Mouse (Mus musculus) MEL (cell line): ENCODE data around the gene Piezo1. TPM values are rescaled to one million over a fixed set of nuclear protein-coding genes. Genes with fewer than 3 reads are reported as not detected.

Source experiments
- DNase-seq: peaks from one replicate; pipeline ENCODE4 v3.0.0; 2011; ENCODE audit warnings: low read depth, low spot score
- H3K27ac ChIP-seq: 2 replicates; pipeline ENCODE4 v1.5.1; 2012; ENCODE audit warnings: low read depth, mild to moderate bottlenecking, control low read depth, low read length, moderate library complexity; ENCODE audit not compliant: control insufficient read depth
- H3K27me3 ChIP-seq, 2 experiments: fragments of 150-350 bp in 1 of 2; sonication (generic) in 1 of 2; 2 replicates each; pipeline ENCODE4 v1.6.1; 2012; ENCODE audit warnings: low read length in 2 of 2, mild to moderate bottlenecking in 2 of 2, improper control_type of control experiment in 1 of 2, moderate library complexity in 1 of 2; ENCODE audit not compliant: insufficient read depth in 2 of 2, control insufficient read depth in 1 of 2
- H3K36me3 ChIP-seq, 2 experiments: 2 replicates each; pipeline ENCODE4 v1.6.1; 2012 to 2014; ENCODE audit warnings: low read length in 2 of 2, improper control_type of control experiment in 1 of 2, inconsistent platforms in 1 of 2, mild to moderate bottlenecking in 1 of 2; ENCODE audit not compliant: insufficient read depth in 2 of 2, control insufficient read depth in 1 of 2
- H3K4me1 ChIP-seq, 2 experiments: fragments of 150-350 bp in 1 of 2; sonication (generic) in 1 of 2; 2 replicates each; pipeline ENCODE4 v1.6.1; 2012; ENCODE audit warnings: low read length in 2 of 2, improper control_type of control experiment in 1 of 2, mild to moderate bottlenecking in 1 of 2; ENCODE audit not compliant: insufficient read depth in 2 of 2, control insufficient read depth in 1 of 2
- H3K4me3 ChIP-seq, 2 experiments: fragments of 150-350 bp in 1 of 2; sonication (generic) in 1 of 2; 2 replicates each; pipeline ENCODE4 v1.5.1; 2012; ENCODE audit warnings: low read depth in 2 of 2, low read length in 2 of 2, mild to moderate bottlenecking in 2 of 2, moderate library complexity in 2 of 2, control low read depth in 1 of 2, improper control_type of control experiment in 1 of 2; ENCODE audit not compliant: control insufficient read depth in 1 of 2, insufficient read depth in 1 of 2
- H3K79me2 ChIP-seq: 2 replicates; pipeline ENCODE4 v1.6.1; 2012; ENCODE audit warnings: mild to moderate bottlenecking, low read length, moderate library complexity; ENCODE audit not compliant: control insufficient read depth, poor library complexity, insufficient read depth
- H3K9ac ChIP-seq: 2 replicates; pipeline ENCODE4 v1.6.1; 2012; ENCODE audit warnings: low read depth, mild to moderate bottlenecking, control low read depth, low read length, moderate library complexity; ENCODE audit not compliant: control insufficient read depth, poor library complexity, severe bottlenecking
- H3K9me3 ChIP-seq: fragments of 150-350 bp; sonication (generic); replicated peaks from 2 replicates; pipeline ENCODE4 v1.6.1; 2012; ENCODE audit warnings: mild to moderate bottlenecking, low read length, improper control_type of control experiment, moderate library complexity; ENCODE audit not compliant: insufficient read depth
- BHLHE40 ChIP-seq: IDR thresholded peaks from 2 replicates; pipeline ENCODE4 v1.6.1; 2012; ENCODE audit warnings: low read depth, mild to moderate bottlenecking, inconsistent platforms, low read length, improper control_type of control experiment, borderline replicate concordance
- CHD1 ChIP-seq: IDR thresholded peaks from 2 replicates; pipeline ENCODE4 v1.6.1; 2012; ENCODE audit warnings: low read depth, mild to moderate bottlenecking, inconsistent platforms, low read length, improper control_type of control experiment
- CHD2 ChIP-seq: IDR thresholded peaks from 2 replicates; pipeline ENCODE4 v1.6.1; 2011; ENCODE audit warnings: low read length, improper control_type of control experiment
- ELF1 ChIP-seq: IDR thresholded peaks from 2 replicates; pipeline ENCODE4 v1.6.1; 2014; ENCODE audit warnings: low read depth, mild to moderate bottlenecking, inconsistent platforms, low read length, improper control_type of control experiment, moderate library complexity
- GATA1 ChIP-seq: IDR thresholded peaks from 2 replicates; pipeline ENCODE4 v1.6.1; 2011; ENCODE audit warnings: low read depth, low read length, improper control_type of control experiment
- JUND ChIP-seq: IDR thresholded peaks from 2 replicates; pipeline ENCODE4 v1.6.1; 2011; ENCODE audit warnings: low read depth, mild to moderate bottlenecking, improper control_type of control experiment, low read length
- MAZ ChIP-seq: IDR thresholded peaks from 2 replicates; pipeline ENCODE4 v1.6.1; 2012; ENCODE audit warnings: low read depth, mild to moderate bottlenecking, inconsistent platforms, low read length, improper control_type of control experiment
- NELFE ChIP-seq: IDR thresholded peaks from 2 replicates; pipeline ENCODE4 v1.6.1; 2011; ENCODE audit warnings: low read depth, low read length, improper control_type of control experiment
- RCOR1 ChIP-seq: IDR thresholded peaks from 2 replicates; pipeline ENCODE4 v1.6.1; 2012; ENCODE audit warnings: low read depth, mild to moderate bottlenecking, inconsistent platforms, low read length, improper control_type of control experiment
- TAL1 ChIP-seq: IDR thresholded peaks from 2 replicates; pipeline ENCODE4 v1.6.1; 2012; ENCODE audit warnings: mild to moderate bottlenecking, inconsistent platforms, low read length, moderate library complexity, mixed read lengths
- TBP ChIP-seq: IDR thresholded peaks from 2 replicates; pipeline ENCODE4 v1.8.0; 2011; ENCODE audit warnings: low read depth, low read length, improper control_type of control experiment
- TCF12 ChIP-seq: IDR thresholded peaks from 2 replicates; pipeline ENCODE4 v1.6.1; 2014; ENCODE audit warnings: low read depth, mild to moderate bottlenecking, inconsistent platforms, low read length, improper control_type of control experiment, moderate library complexity
- UBTF ChIP-seq: IDR thresholded peaks from 2 replicates; pipeline ENCODE4 v1.6.1; 2012; ENCODE audit warnings: low read depth, mild to moderate bottlenecking, inconsistent platforms, low read length, improper control_type of control experiment, moderate library complexity, borderline replicate concordance; ENCODE audit not compliant: insufficient read depth
- ZKSCAN1 ChIP-seq: IDR thresholded peaks from 2 replicates; pipeline ENCODE4 v1.6.1; 2012; ENCODE audit warnings: low read depth, mild to moderate bottlenecking, inconsistent platforms, low read length, improper control_type of control experiment, moderate library complexity
- ZNF384 ChIP-seq: IDR thresholded peaks from 2 replicates; pipeline ENCODE4 v1.6.1; 2012; ENCODE audit warnings: low read depth, mild to moderate bottlenecking, inconsistent platforms, low read length, improper control_type of control experiment
- polyA plus RNA-seq, 2 experiments: library from polyadenylated mRNA; stranded (reverse) in 1 of 2; unstranded in 1 of 2; fragments of >175 nt in 1 of 2; fragments of >200 nt in 1 of 2; gene quantifications; 2 replicates each; pipeline versions ENCODE4 v1.2.1 to v1.2.4; 2012; ENCODE audit warnings: low replicate concordance in 2 of 2, low read depth in 1 of 2; ENCODE audit not compliant: insufficient read length in 2 of 2, insufficient read depth in 1 of 2, missing spikeins in 1 of 2
- total RNA-seq: library from RNA; depleted of rRNA; stranded (reverse); fragments of 300-350 nt; gene quantifications from 2 replicates; pipeline ENCODE4 v1.2.3, GENCODE M21; 2012

The Piezo1 gene
- total and polyA plus RNA-seq, 3 experiments, result 35.1 to 223 (median 144) TPM

GRCm38 (mm10) chr8:122525004-122525403 lies 26.1 kb downstream of the Piezo1 start:
- H3K79me2 ChIP-seq, result peaks cover 30% of the 10 kb centered on the region; the same call in 1 of the 2 replicates
- no peak overlapping the region for H3K27ac ChIP-seq
- H3K9me3 ChIP-seq, result no peaks in the 10 kb centered on the region
- peaks cover 0 to 6% of the 10 kb centered on the region in 2 experiments; a peak in 2 of 4 replicates for H3K36me3 ChIP-seq
- no peaks in the 10 kb centered on the region for H3K27me3 ChIP-seq
- 0 out of 4 replicates have a peak, but pooled peaks cover 0 to 3% of the 10 kb centered on the region in 2 experiments for H3K4me1 ChIP-seq
- TF ChIP-seq ZNF384 (no peak), MAZ (no peak)
- no peak overlapping the region for H3K9ac ChIP-seq
- DNase-seq, result no peak
- H3K4me3 ChIP-seq, result no peak overlapping the region

- H3K27ac ChIP-seq, result no peak overlapping the region
- H3K4me3 ChIP-seq, result no peak overlapping the region
- H3K9me3 ChIP-seq, result no peaks in the 10 kb centered on the region
- no peak for TF ChIP-seq UBTF
- TF ChIP-seq NELFE, result no peak
- no peak for TF ChIP-seq TCF12
- no peak for TF ChIP-seq TAL1
- no peak for TF ChIP-seq RCOR1
- TF ChIP-seq ELF1, result no peak
- TF ChIP-seq ZNF384, result no peak
- TF ChIP-seq JUND, result no peak
- no peak for TF ChIP-seq CHD2
- 0 out of 4 replicates have a peak, but pooled peaks cover 0 to 3% of the 10 kb centered on the region in 2 experiments for H3K4me1 ChIP-seq
- H3K9ac ChIP-seq, result no peak overlapping the region
- H3K79me2 ChIP-seq, result peaks cover 31% of the 10 kb centered on the region; the same call in 1 of the 2 replicates
- no peaks in the 10 kb centered on the region for H3K27me3 ChIP-seq
- no peak for DNase-seq
- H3K36me3 ChIP-seq, result peaks cover 0 to 6% of the 10 kb centered on the region in 2 experiments; a peak in 2 of 4 replicates
Observed at GRCm38 (mm10) chr8:122524506-122524905, 26.6 kb downstream of the Piezo1 start.

GRCm38 (mm10) chr8:122523652-122524360 lies 27.3 kb downstream of the Piezo1 start:
- DNase-seq, result no peak
- H3K27ac ChIP-seq, result no peak overlapping the region
- H3K9me3 ChIP-seq, result no peaks in the 10 kb centered on the region
- H3K4me3 ChIP-seq, result no peak overlapping the region
- TF ChIP-seq BHLHE40, result no peak
- TF ChIP-seq ZNF384, result no peak
- no peak for TF ChIP-seq RCOR1
- no peak for TF ChIP-seq TCF12
- no peak for TF ChIP-seq ZKSCAN1
- TF ChIP-seq CHD1, result no peak
- no peak for TF ChIP-seq TBP
- no peak for TF ChIP-seq TAL1
- TF ChIP-seq GATA1, result no peak
- TF ChIP-seq, all 39 proteins: peak for 0
- Histone ChIP-seq H3K9ac (no peak overlapping the region), H3K79me2 (peaks cover 26% of the 10 kb centered on the region; the same call in 1 of the 2 replicates), H3K4me1 (0 out of 4 replicates have a peak, but pooled peaks cover 0 to 3% of the 10 kb centered on the region in 2 experiments), H3K36me3 (peaks cover 0 to 6% of the 10 kb centered on the region in 2 experiments; a peak in 2 of 4 replicates), H3K27me3 (no peaks in the 10 kb centered on the region)
